Mouse (Mus musculus) limb, embryonic 14.5 days (tissue): ENCODE results near the gene Kcnk1. TPM values are rescaled to one million over a fixed set of nuclear protein-coding genes. Genes with fewer than 3 reads are reported as not detected.

ENCODE experiments used
- ATAC-seq: fragments of 200-750 bp; cut with Nextera tagmentation; 2 replicates; pipeline ENCODE4 v1.8.0; 2017; ENCODE audit warnings: low read depth, moderate number of reproducible peaks, moderate TSS enrichment; ENCODE audit not compliant: low FRiP score
- DNase-seq: peaks from one replicate; pipeline ENCODE4 v3.0.0-alpha.2; 2015; ENCODE audit warnings: low spot score
- H3K27ac ChIP-seq: fragments of 300-500 bp; sonication (generic); replicated peaks from 2 replicates; pipeline ENCODE4 v1.5.1; 2014; ENCODE audit warnings: low read depth, mild to moderate bottlenecking, low read length, moderate library complexity, mixed read lengths
- H3K27me3 ChIP-seq: fragments of 300-500 bp; sonication (generic); 2 replicates; pipeline ENCODE4 v1.6.1; 2014; ENCODE audit warnings: low read length, mixed read lengths; ENCODE audit not compliant: control insufficient read depth, insufficient read depth
- H3K36me3 ChIP-seq: fragments of 300-500 bp; sonication (generic); 2 replicates; pipeline ENCODE4 v1.6.1; 2014; ENCODE audit warnings: mild to moderate bottlenecking, low read length, moderate library complexity, mixed read lengths; ENCODE audit not compliant: control insufficient read depth, insufficient read depth
- H3K4me1 ChIP-seq: fragments of 300-500 bp; sonication (generic); 2 replicates; pipeline ENCODE4 v1.6.1; 2014; ENCODE audit warnings: antibody characterized with exemption, low read length, mixed read lengths; ENCODE audit not compliant: control insufficient read depth, insufficient read depth
- H3K4me2 ChIP-seq: fragments of 300-500 bp; sonication (generic); replicated peaks from 2 replicates; pipeline ENCODE4 v1.6.1; 2014; ENCODE audit warnings: low read depth, mild to moderate bottlenecking, low read length, moderate library complexity; ENCODE audit not compliant: severe bottlenecking
- H3K4me3 ChIP-seq: fragments of 300-500 bp; sonication (generic); replicated peaks from 2 replicates; pipeline ENCODE4 v1.5.1; 2014; ENCODE audit warnings: low read length
- H3K9ac ChIP-seq: fragments of 300-500 bp; sonication (generic); 2 replicates; pipeline ENCODE4 v1.6.1; 2014; ENCODE audit warnings: mild to moderate bottlenecking, low read depth, low read length, moderate library complexity; ENCODE audit not compliant: severe bottlenecking
- H3K9me3 ChIP-seq: fragments of 300-500 bp; sonication (generic); 2 replicates; pipeline ENCODE4 v1.6.1; 2016; ENCODE audit warnings: low read length; ENCODE audit not compliant: control insufficient read depth
- POLR2A ChIP-seq: fragments of 200-500 bp; IDR thresholded peaks from 2 replicates; pipeline ENCODE4 v1.8.0; 2012; ENCODE audit warnings: inconsistent platforms, mild to moderate bottlenecking, moderate library complexity, borderline replicate concordance; ENCODE audit not compliant: insufficient read depth, insufficient read length; ENCODE audit errors: extremely low read depth
- WGBS: fragments of 180-500 bp; shearing (Covaris S2); extraction: QIAGEN DNeasy Blood & Tissue Kit; methylation state at CpG from one replicate; pipeline ENCODE4 v1.1.7; 2014; 5-methylcytosine and 5-hydroxymethylcytosine counted together
- polyA plus RNA-seq, 2 experiments: library from polyadenylated mRNA; depleted of rRNA in 1 of 2; stranded (reverse) in 1 of 2; unstranded in 1 of 2; fragments of >200 nt; fragmentation: Nextera tagmentation in 1 of 2; extraction: Ambion mirVana in 1 of 2; gene quantifications; 2 replicates each; pipeline versions ENCODE4 v1.2.1 to v1.2.3; 2012 to 2014

Gene Kcnk1
- polyA plus RNA-seq, 2 experiments, result 16.1 to 27.3 TPM

GRCm38 (mm10) chr8:125984140-125984539 is 10.8 kb upstream of the Kcnk1 start:
- no peak overlapping the region for H3K4me2 ChIP-seq
- no peaks in the 10 kb centered on the region for H3K9me3 ChIP-seq
- no peaks in the 10 kb centered on the region for H3K27me3 ChIP-seq
- no peaks in the 10 kb centered on the region for H3K36me3 ChIP-seq
- ATAC-seq (no peak), DNase-seq (no peak)
- H3K4me1 ChIP-seq, result no peaks in the 10 kb centered on the region
- TF ChIP-seq POLR2A, result no peak
- H3K4me3 ChIP-seq, result no peak overlapping the region
- no peak overlapping the region for H3K9ac ChIP-seq
- no peak overlapping the region for H3K27ac ChIP-seq
- 89% methylated on average over 4 of the region's 4 CpGs for WGBS

- ATAC-seq (no peak), DNase-seq (no peak)
- no peaks in the 10 kb centered on the region for H3K9me3 ChIP-seq
- H3K4me2 ChIP-seq, result no peak overlapping the region
- H3K36me3 ChIP-seq, result no peaks in the 10 kb centered on the region
- H3K4me1 ChIP-seq, result no peaks in the 10 kb centered on the region
- H3K9ac ChIP-seq, result no peak overlapping the region
- H3K27me3 ChIP-seq, result no peaks in the 10 kb centered on the region
- WGBS, result 89% methylated on average over 2 of the region's 2 CpGs
- no peak overlapping the region for H3K4me3 ChIP-seq
- no peak for TF ChIP-seq POLR2A
- H3K27ac ChIP-seq, result no peak overlapping the region
Observed at GRCm38 (mm10) chr8:125985364-125985763, 9.6 kb upstream of the Kcnk1 start.

GRCm38 (mm10) chr8:125986999-125987589 is 7.9 kb upstream of the Kcnk1 start:
- DNase-seq, result no peak

GRCm38 (mm10) chr8:125987996-125988395 is 7.0 kb upstream of the Kcnk1 start:
- H3K36me3 ChIP-seq, result no peaks in the 10 kb centered on the region
- no peak overlapping the region for H3K4me3 ChIP-seq
- H3K27ac ChIP-seq, result no peak overlapping the region
- no peak overlapping the region for H3K9ac ChIP-seq
- no peaks in the 10 kb centered on the region for H3K27me3 ChIP-seq
- H3K9me3 ChIP-seq, result no peaks in the 10 kb centered on the region
- DNase-seq (no peak), ATAC-seq (no peak)
- 59% methylated on average over 2 of the region's 2 CpGs for WGBS
- TF ChIP-seq POLR2A, result no peak
- H3K4me2 ChIP-seq, result no peak overlapping the region
- H3K4me1 ChIP-seq, result no peaks in the 10 kb centered on the region

More at GRCm38 (mm10) chr8:125986999-125987589, 7.9 kb upstream of the Kcnk1 start:
- 66% methylated on average over 6 of the region's 6 CpGs for WGBS
- no peaks in the 10 kb centered on the region for H3K27me3 ChIP-seq
- TF ChIP-seq POLR2A, result no peak
- H3K27ac ChIP-seq, result no peak overlapping the region
- no peak overlapping the region for H3K9ac ChIP-seq
- H3K4me1 ChIP-seq, result no peaks in the 10 kb centered on the region
- H3K4me2 ChIP-seq, result no peak overlapping the region
- no peaks in the 10 kb centered on the region for H3K9me3 ChIP-seq
- ATAC-seq, result no peak
- no peak overlapping the region for H3K4me3 ChIP-seq
- H3K36me3 ChIP-seq, result no peaks in the 10 kb centered on the region

GRCm38 (mm10) chr8:125993636-125994035 is 1.3 kb upstream of the Kcnk1 start:
- Histone ChIP-seq H3K9me3 (no peaks in the 10 kb centered on the region), H3K4me1 (peaks cover 11% of the 10 kb centered on the region; the same call in 1 of the 2 replicates), H3K4me3 (no peak overlapping the region), H3K4me2 (no peak overlapping the region), H3K27me3 (no peaks in the 10 kb centered on the region), H3K9ac (no peak overlapping the region), H3K36me3 (no peaks in the 10 kb centered on the region), H3K27ac (no peak overlapping the region)
- DNase-seq (peak; percentile 31), ATAC-seq (peak; percentile 75; the same call in 1 of the 2 replicates)
- WGBS, result 36% methylated on average over 9 of the region's 9 CpGs
- TF ChIP-seq POLR2A, result no peak
